26 mouse cellular contexts compared by ENCODE assay signal in genomic region chr16:45145119-45145518, GRCm38 (mm10). TPM values are rescaled to one million over a fixed set of nuclear protein-coding genes. Genes with fewer than 3 reads are reported as not detected.
A peak's percentile ranks its signal among the peaks of the same experiment; 100 is the strongest.
DNase-seq lines count a peak whose midpoint lies in the region; ATAC-seq and TF ChIP-seq lines count a peak whose summit lies in the region.
"Had no signal": no experiment of that assay in that cellular context is flagged by ENCODE, and none has a peak within 500 bp of the region (broad histone marks: within the 10 kb centered on the region; RNA-seq: fewer than 3 reads in every experiment).

No protein-coding gene starts in this region.

- no peak overlapping the region for H3K4me2 ChIP-seq in CH12.LX (ENCODE audit: insufficient read depth, low read depth, poor library complexity, severe bottlenecking)
- H3K4me2 ChIP-seq in midbrain, embryonic 15.5 days, result no peak overlapping the region
- H3K4me2 ChIP-seq: embryonic facial prominence, embryonic 12.5 days; embryonic facial prominence, embryonic 15.5 days; forebrain, embryonic 12.5 days; forebrain, embryonic 15.5 days; heart, embryonic 11.5 days; hindbrain, embryonic 13.5 days; intestine, embryonic 15.5 days had no signal

- peaks cover 3% of the 10 kb centered on the region for H3K9me3 ChIP-seq in CH12.LX (replicated peaks; ENCODE audit: low read length)
- no peaks in the 10 kb centered on the region for H3K9me3 ChIP-seq in midbrain, embryonic 15.5 days
- H3K9me3 ChIP-seq: embryonic facial prominence, embryonic 12.5 days; embryonic facial prominence, embryonic 15.5 days; forebrain, embryonic 12.5 days; forebrain, embryonic 15.5 days; intestine, embryonic 15.5 days had no signal

- peaks cover 59 to 81% of the 10 kb centered on the region in 2 experiments for H3K36me3 ChIP-seq in CH12.LX (replicated peaks in 1 of 2; ENCODE audit: control insufficient read depth in 1 of 2, insufficient read depth in 1 of 2, low read length in 1 of 2)
- H3K36me3 ChIP-seq in midbrain, embryonic 15.5 days (replicated peaks), result peaks cover 50% of the 10 kb centered on the region
- H3K36me3 ChIP-seq in kidney, adult 2 months (ENCODE audit: control insufficient read depth, insufficient read depth, low read length), result peaks cover 31% of the 10 kb centered on the region

- no peak for TF ChIP-seq RAD21 in CH12.LX (IDR thresholded peaks at IDR 0.05; ENCODE audit: low read depth, low read length)

- H3K79me2 ChIP-seq in CH12.LX (replicated peaks; ENCODE audit: control insufficient read depth, extremely low read depth, insufficient read depth, poor library complexity, severe bottlenecking), result no peaks in the 10 kb centered on the region

- no peak overlapping the region for H3K27ac ChIP-seq in CH12.LX (ENCODE audit: insufficient read depth, low read depth)
- H3K27ac ChIP-seq in bone marrow, adult 2 months (ENCODE audit: control insufficient read depth, insufficient read depth, low read depth, low read length, poor library complexity), result peak overlapping the region; percentile 47; the same call in 1 of the 2 replicates
- H3K27ac ChIP-seq in midbrain, embryonic 15.5 days, result no peak overlapping the region
- no peak overlapping the region for H3K27ac ChIP-seq in kidney, adult 2 months (ENCODE audit: insufficient read depth, low read depth, low read length)
- H3K27ac ChIP-seq: embryonic facial prominence, embryonic 12.5 days; embryonic facial prominence, embryonic 15.5 days; forebrain, embryonic 12.5 days; forebrain, embryonic 15.5 days; hindbrain, embryonic 10.5 days; hindbrain, embryonic 13.5 days; intestine, embryonic 15.5 days had no signal

- no peak for TF ChIP-seq POLR2A in CH12.LX (IDR thresholded peaks at IDR 0.05; ENCODE audit: low read depth, low read length)
- no peak for TF ChIP-seq POLR2A in bone marrow, adult 2 months (IDR thresholded peaks at IDR 0.05; ENCODE audit: borderline replicate concordance, control insufficient read depth, low read depth, low read length)
- TF ChIP-seq POLR2A in kidney, adult 2 months (IDR thresholded peaks at IDR 0.05; ENCODE audit: low read depth, low read length), result no peak

- no peaks in the 10 kb centered on the region for H3K27me3 ChIP-seq in CH12.LX (replicated peaks)
- no peaks in the 10 kb centered on the region for H3K27me3 ChIP-seq in midbrain, embryonic 15.5 days (replicated peaks)
- no peaks in the 10 kb centered on the region for H3K27me3 ChIP-seq in kidney, adult 2 months (replicated peaks; ENCODE audit: control insufficient read depth, insufficient read depth, low read length)
- H3K27me3 ChIP-seq: embryonic facial prominence, embryonic 12.5 days; embryonic facial prominence, embryonic 15.5 days; forebrain, embryonic 12.5 days; forebrain, embryonic 15.5 days; hindbrain, embryonic 13.5 days; intestine, embryonic 15.5 days; Patski had no signal

- in situ Hi-C loops in CH12.LX (cut with MboI; ENCODE audit: low pct_ligation_motif_present, low pct_unique_long_range_greater_than_20kb, low sequenced_read_pairs), result no loop called here

- H3K4me3 ChIP-seq in CH12.LX (replicated peaks in 1 of 3; ENCODE audit: low read depth in 2 of 3, low read length in 2 of 3, poor library complexity in 1 of 3), result no peak overlapping the region
- H3K4me3 ChIP-seq in bone marrow, adult 2 months (replicated peaks; ENCODE audit: control insufficient read depth, low read depth, low read length), result no peak overlapping the region
- H3K4me3 ChIP-seq in midbrain, embryonic 15.5 days, result no peak overlapping the region
- no peak overlapping the region for H3K4me3 ChIP-seq in kidney, adult 2 months (ENCODE audit: insufficient read depth, low read depth, low read length)
- H3K4me3 ChIP-seq: embryonic facial prominence, embryonic 12.5 days; embryonic facial prominence, embryonic 15.5 days; forebrain, embryonic 12.5 days; forebrain, embryonic 15.5 days; hindbrain, embryonic 10.5 days; hindbrain, embryonic 13.5 days; intestine, embryonic 15.5 days had no signal

- no peak overlapping the region for H3K9ac ChIP-seq in CH12.LX (ENCODE audit: insufficient read depth, low read depth)
- no peak overlapping the region for H3K9ac ChIP-seq in midbrain, embryonic 15.5 days
- H3K9ac ChIP-seq: embryonic facial prominence, embryonic 12.5 days; embryonic facial prominence, embryonic 15.5 days; forebrain, embryonic 12.5 days; forebrain, embryonic 15.5 days; hindbrain, embryonic 13.5 days; intestine, embryonic 15.5 days had no signal

- peak; percentile 66 for DNase-seq in A20 (ENCODE audit: low read depth, low spot score)
- no peak for DNase-seq in CH12.LX (ENCODE audit: extremely low read depth)
- no peak for DNase-seq in kidney, adult 2 months
- DNase-seq in B cell, adult 2 months, result no peak
- DNase-seq: adrenal gland, postnatal 10 days; adrenal gland, postnatal 36 days; cerebellum, adult 11 months; cerebellum, adult 2 months; cerebellum, adult 9-11 months; cerebellum, postnatal 25 days; gastrocnemius, postnatal 25 days; heart, postnatal 36 days had no signal

- no peak for TF ChIP-seq CTCF in CH12.LX (conservative IDR thresholded peaks at IDR 0.05 in 1 of 2, IDR thresholded peaks at IDR 0.05 in 1 of 2; ENCODE audit: low read depth in 2 of 2, low read length in 2 of 2)
- no peak for TF ChIP-seq CTCF in bone marrow, adult 2 months (IDR thresholded peaks at IDR 0.05; ENCODE audit: control insufficient read depth, insufficient read depth, low read length)
- TF ChIP-seq CTCF in kidney, adult 2 months (conservative IDR thresholded peaks at IDR 0.05; ENCODE audit: insufficient read depth, insufficient read length, low read depth, low read length), result no peak

- dilution Hi-C loops in CH12.LX (cut with MboI; ENCODE audit: extremely low pct_ligation_motif_present, extremely low pct_unique_long_range_greater_than_20kb, low sequenced_read_pairs), result no loop called here

- TF ChIP-seq EP300 in CH12.LX (IDR thresholded peaks at IDR 0.05; ENCODE audit: low read length), result peak; percentile 26; the same call in 1 of the 2 replicates

- peak; percentile 29; the same call in 1 of the 2 replicates for ATAC-seq in megakaryocyte progenitor cell, adult 5-6 weeks (replicated peaks; ENCODE audit: poor library complexity)
- ATAC-seq in midbrain, embryonic 15.5 days (replicated peaks), result no peak
- ATAC-seq: forebrain, embryonic 15.5 days; hindbrain, embryonic 16.5 days; intestine, embryonic 15.5 days; Patski had no signal

- H3K4me1 ChIP-seq in CH12.LX (ENCODE audit: control insufficient read depth in 1 of 2, insufficient read depth in 2 of 2), result peaks cover 0 to 30% of the 10 kb centered on the region in 2 experiments; a peak in 2 of 4 replicates
- no peaks in the 10 kb centered on the region; the same call in 1 of the 2 replicates for H3K4me1 ChIP-seq in bone marrow, adult 2 months (ENCODE audit: control insufficient read depth, insufficient read depth, low read length)
- H3K4me1 ChIP-seq in midbrain, embryonic 15.5 days, result no peaks in the 10 kb centered on the region
- H3K4me1 ChIP-seq in kidney, adult 2 months (ENCODE audit: control insufficient read depth, insufficient read depth, low read length), result no peaks in the 10 kb centered on the region
- H3K4me1 ChIP-seq: embryonic facial prominence, embryonic 12.5 days; embryonic facial prominence, embryonic 15.5 days; forebrain, embryonic 12.5 days; forebrain, embryonic 15.5 days; hindbrain, embryonic 10.5 days; hindbrain, embryonic 13.5 days; intestine, embryonic 15.5 days had no signal

- 54% methylated on average over 6 of the region's 6 CpGs for WGBS in bone marrow, adult 2 months
- WGBS in midbrain, embryonic 15.5 days, result 95% methylated on average over 6 of the region's 6 CpGs
- WGBS in kidney, adult 2 months, result 94% methylated on average over 6 of the region's 6 CpGs

TF ChIP-seq in CH12.LX, 34 proteins besides CTCF, POLR2A, EP300 and RAD21:
- no peak for TF ChIP-seq TBP (conservative IDR thresholded peaks at IDR 0.05; ENCODE audit: low read depth, low read length)
- peak; percentile 39; the same call in 1 of the 2 replicates for TF ChIP-seq IRF4 (IDR thresholded peaks at IDR 0.05; ENCODE audit: low read depth, low read length)
- TF ChIP-seq CHD2 (IDR thresholded peaks at IDR 0.05; ENCODE audit: low read length), result no peak
- TF ChIP-seq USF2 (conservative IDR thresholded peaks at IDR 0.05; ENCODE audit: low read depth, low read length), result no peak
TF ChIP-seq in CH12.LX: peak in this region for 1.

RNA-seq across cellular contexts. Expression of gene Slc35a5, which starts 13.4 kb away (rescaled TPM):
- total RNA-seq in CH12.LX (2012; rRNA removed) (6.1 and 7.4 TPM in 2 replicates), CH12.LX (2014; rRNA removed) (5.7 and 6.1 TPM in 2 replicates)
- polyA plus RNA-seq in CH12.LX (2012; ENCODE audit: insufficient read length, low read depth), result 11.8 and 14.8 TPM in 2 replicates
- 4.4 and 5.4 TPM in 2 replicates for polyA plus RNA-seq in bone marrow, adult 2 months (2011; ENCODE audit: insufficient read depth, insufficient read length, low replicate concordance, missing spikeins)
- 11.2 and 14.7 TPM in 2 replicates for total RNA-seq in megakaryocyte progenitor cell, adult 5-6 weeks (2015)
- total RNA-seq in megakaryocyte progenitor cell, adult 5-6 weeks (2017), result 6.3 and 6.7 TPM in 2 replicates
- polyA plus RNA-seq in midbrain, embryonic 15.5 days (2015; fragmentation: Nextera tagmentation; extraction: Ambion mirVana), result 34.6 and 37.8 TPM in 2 replicates
- 23.1 and 24.9 TPM in 2 replicates for polyA plus RNA-seq in kidney, adult 2 months (2012; rRNA removed)

RNA-seq across cellular contexts. Expression of gene Atg3, which starts 13.5 kb away (rescaled TPM):
- 27.6 and 28.2 TPM in 2 replicates for total RNA-seq in CH12.LX (2012; rRNA removed)
- 43.0 and 46.3 TPM in 2 replicates for total RNA-seq in CH12.LX (2014; rRNA removed)
- polyA plus RNA-seq in CH12.LX (2012; ENCODE audit: insufficient read length, low read depth), result 67.5 and 68.3 TPM in 2 replicates
- polyA plus RNA-seq in bone marrow, adult 2 months (2011; ENCODE audit: insufficient read depth, insufficient read length, low replicate concordance, missing spikeins), result 17.2 and 26.2 TPM in 2 replicates
- total RNA-seq in megakaryocyte progenitor cell, adult 5-6 weeks (2015), result 69.3 and 79.4 TPM in 2 replicates
- 50.9 and 62.9 TPM in 2 replicates for total RNA-seq in megakaryocyte progenitor cell, adult 5-6 weeks (2017)
- polyA plus RNA-seq in midbrain, embryonic 15.5 days (2015; fragmentation: Nextera tagmentation; extraction: Ambion mirVana), result 53.8 and 56.7 TPM in 2 replicates
- 17.4 and 18.1 TPM in 2 replicates for polyA plus RNA-seq in kidney, adult 2 months (2012; rRNA removed)

RNA-seq across cellular contexts. Expression of gene Ccdc80, which starts 51.9 kb away (rescaled TPM):
- total RNA-seq in CH12.LX (2012; rRNA removed) (9.5 TPM in 2 replicates), CH12.LX (2014; rRNA removed) (2.6 and 3.9 TPM in 2 replicates)
- 6.1 and 6.6 TPM in 2 replicates for polyA plus RNA-seq in CH12.LX (2012; ENCODE audit: insufficient read length, low read depth)
- 15.2 and 15.6 TPM in 2 replicates for polyA plus RNA-seq in bone marrow, adult 2 months (2011; ENCODE audit: insufficient read depth, insufficient read length, low replicate concordance, missing spikeins)
- total RNA-seq in megakaryocyte progenitor cell, adult 5-6 weeks (2015), result 0.12 and 0.32 TPM in 2 replicates
- total RNA-seq in megakaryocyte progenitor cell, adult 5-6 weeks (2017), result 0.71 and 3.1 TPM in 2 replicates
- polyA plus RNA-seq in midbrain, embryonic 15.5 days (2015; fragmentation: Nextera tagmentation; extraction: Ambion mirVana), result 7.0 and 7.8 TPM in 2 replicates
- polyA plus RNA-seq in kidney, adult 2 months (2012; rRNA removed), result 7.6 and 10.4 TPM in 2 replicates
- total RNA-seq: common myeloid progenitor, adult 5-6 weeks had no signal
